Mouse (Mus musculus): ENCODE results near the gene Ckap5.

- TF ChIP-seq CTCF (IDR thresholded peaks at IDR 0.05; ENCODE audit: control insufficient read depth, insufficient read depth, insufficient read length) (no peak), MAX (IDR thresholded peaks at IDR 0.05) (no peak), MYOD1 (IDR thresholded peaks at IDR 0.05; ENCODE audit: control insufficient read depth, insufficient read length, low read depth) (no peak)
Observed at GRCm38 (mm10) chr2:91655388-91655787, 128.8 kb downstream of the Ckap5 start.
